Mouse (Mus musculus) heart, adult 2 months (tissue): Measurements from ENCODE around the gene Cbx3.

Experiments used
- CTCF ChIP-seq: fragments of 200-600 bp; IDR thresholded peaks from 2 replicates; pipeline ENCODE4 v1.8.1; 2022; ENCODE audit warnings: antibody characterized with exemption, mild to moderate bottlenecking, moderate library complexity
- EP300 ChIP-seq: fragments of 200-500 bp; IDR thresholded peaks from 2 replicates; pipeline ENCODE4 v1.6.1; 2011; ENCODE audit warnings: low read depth, low read length, control low read depth; ENCODE audit not compliant: insufficient read depth

DNA sequence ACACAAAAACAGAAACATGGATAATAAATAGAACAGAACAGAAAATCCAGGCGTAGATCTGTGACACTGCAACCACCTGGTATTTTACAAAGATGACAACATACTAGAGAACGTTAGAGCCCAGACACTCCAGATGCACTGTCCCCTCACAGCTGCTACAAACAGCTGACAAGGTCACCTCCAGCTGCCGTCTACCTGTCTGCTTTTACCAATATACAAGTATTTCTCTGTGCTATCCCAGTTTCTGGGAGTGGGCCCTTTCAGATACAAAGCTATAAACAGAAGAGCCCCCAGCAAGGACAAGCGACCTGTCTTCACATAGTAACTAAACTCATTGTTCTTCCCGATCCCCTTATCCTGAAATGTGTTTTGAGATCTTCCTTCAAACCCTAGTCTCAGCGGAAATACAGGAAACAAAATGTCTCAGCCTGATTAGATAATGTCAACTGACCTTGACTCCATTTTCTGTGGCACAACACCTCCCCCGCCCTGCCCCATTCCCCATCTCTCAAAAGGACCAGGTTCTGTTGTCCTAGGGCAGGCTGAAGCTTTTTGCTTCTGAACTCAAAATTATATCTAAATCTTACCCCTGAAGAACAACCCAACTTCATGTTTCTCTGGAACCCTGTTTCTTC lies 16.0 kb downstream of the Cbx3 start:
- TF ChIP-seq CTCF: no peak
- TF ChIP-seq EP300: no peak
